10 mouse cellular contexts compared by ENCODE assay signal in genomic region chr6:137414531-137415405, GRCm38 (mm10).
DNase-seq lines count a peak whose midpoint lies in the region; ATAC-seq and TF ChIP-seq lines count a peak whose summit lies in the region.
"Had no signal": no experiment of that assay in that cellular context is flagged by ENCODE, and none has a peak within 500 bp of the region (broad histone marks: within the 10 kb centered on the region; RNA-seq: fewer than 3 reads in every experiment).

No protein-coding gene starts in this region.

- no peaks in the 10 kb centered on the region for H3K9me3 ChIP-seq in MEL (replicated peaks; ENCODE audit: insufficient read depth, low read length)
- H3K9me3 ChIP-seq in midbrain, embryonic 13.5 days = no peaks in the 10 kb centered on the region
- H3K9me3 ChIP-seq: embryonic facial prominence, embryonic 13.5 days had no signal

- TF ChIP-seq POLR2A in MEL (IDR thresholded peaks at IDR 0.05; ENCODE audit: control insufficient read depth in 1 of 2, insufficient read depth in 1 of 2, low read depth in 1 of 2, low read length in 2 of 2, poor library complexity in 1 of 2) = no peak

- ATAC-seq in midbrain, embryonic 13.5 days = peak; percentile 64

- no peak overlapping the region for H3K9ac ChIP-seq in MEL (ENCODE audit: control insufficient read depth, low read depth, low read length, poor library complexity, severe bottlenecking)
- no peak overlapping the region for H3K9ac ChIP-seq in midbrain, embryonic 13.5 days (replicated peaks)
- H3K9ac ChIP-seq: embryonic facial prominence, embryonic 13.5 days had no signal

- TF ChIP-seq EP300 in MEL (IDR thresholded peaks at IDR 0.05; ENCODE audit: low read depth in 1 of 2, low read length in 2 of 2) = no peak

- TF ChIP-seq RAD21 in MEL (IDR thresholded peaks at IDR 0.05; ENCODE audit: low read depth, low read length) = 0 out of 2 replicates have a peak, but pooled peaks have one; percentile 3

- DNase-seq in layer of hippocampus, adult 11-12 months (ENCODE audit: low spot score) = peak; percentile 22
- DNase-seq in layer of hippocampus, postnatal 36 days = no peak
- peak; percentile 19 for DNase-seq in MEL (ENCODE audit: low read depth, low spot score)
- peak; percentile 13 for DNase-seq in cerebellum, adult 9-10 months
- peak; percentile 5 for DNase-seq in gonadal fat pad, adult 2 months (ENCODE audit: low read depth)
- peak; percentile 39 for DNase-seq in large intestine, adult 2 months (ENCODE audit: low read depth, low spot score)
- peak; percentile 10 to 20 for DNase-seq in thymus, postnatal 36 days

- 58% methylated on average over 13 of the region's 13 CpGs for WGBS in large intestine, adult 2 months
- 41% methylated on average over 13 of the region's 13 CpGs for WGBS in midbrain, embryonic 13.5 days

- no peak overlapping the region for H3K27ac ChIP-seq in MEL (ENCODE audit: control insufficient read depth, low read depth, low read length)
- 0 out of 2 replicates have a peak overlapping the region, but pooled peaks have one; percentile 1 for H3K27ac ChIP-seq in midbrain, embryonic 13.5 days
- H3K27ac ChIP-seq: embryonic facial prominence, embryonic 13.5 days had no signal

- peak; percentile 10 to 26 (median 23); a peak in 3 of 6 replicates for TF ChIP-seq CTCF in MEL (IDR thresholded peaks at IDR 0.05 in 2 of 3, conservative IDR thresholded peaks at IDR 0.05 in 1 of 3; ENCODE audit: control insufficient read depth in 1 of 3, insufficient read depth in 1 of 3, low read depth in 2 of 3, low read length in 3 of 3, poor library complexity in 1 of 3, severe bottlenecking in 1 of 3)

- H3K79me2 ChIP-seq in MEL (ENCODE audit: control insufficient read depth, insufficient read depth, low read length, poor library complexity) = no peaks in the 10 kb centered on the region

- H3K27me3 ChIP-seq in MEL (ENCODE audit: control insufficient read depth in 1 of 2, insufficient read depth in 2 of 2, low read length in 2 of 2) = no peaks in the 10 kb centered on the region
- H3K27me3 ChIP-seq in midbrain, embryonic 13.5 days = no peaks in the 10 kb centered on the region
- H3K27me3 ChIP-seq: embryonic facial prominence, embryonic 13.5 days; megakaryocyte, embryonic 14.5 days had no signal

- no peak overlapping the region for H3K4me2 ChIP-seq in midbrain, embryonic 13.5 days (replicated peaks)
- H3K4me2 ChIP-seq: embryonic facial prominence, embryonic 13.5 days had no signal

- no peaks in the 10 kb centered on the region for H3K36me3 ChIP-seq in MEL (ENCODE audit: control insufficient read depth in 1 of 2, insufficient read depth in 2 of 2, low read length in 2 of 2)
- H3K36me3 ChIP-seq in midbrain, embryonic 13.5 days = peaks cover 17% of the 10 kb centered on the region
- H3K36me3 ChIP-seq: embryonic facial prominence, embryonic 13.5 days had no signal

- H3K4me3 ChIP-seq in MEL (ENCODE audit: control insufficient read depth in 1 of 2, insufficient read depth in 1 of 2, low read depth in 2 of 2, low read length in 2 of 2) = no peak overlapping the region
- no peak overlapping the region for H3K4me3 ChIP-seq in midbrain, embryonic 13.5 days (replicated peaks)
- H3K4me3 ChIP-seq: embryonic facial prominence, embryonic 13.5 days; megakaryocyte, embryonic 14.5 days had no signal

- H3K4me1 ChIP-seq in MEL (ENCODE audit: control insufficient read depth in 1 of 2, insufficient read depth in 2 of 2, low read length in 2 of 2) = no peaks in the 10 kb centered on the region
- peaks cover 14% of the 10 kb centered on the region for H3K4me1 ChIP-seq in midbrain, embryonic 13.5 days (replicated peaks)
- H3K4me1 ChIP-seq: embryonic facial prominence, embryonic 13.5 days; megakaryocyte, embryonic 14.5 days had no signal

TF ChIP-seq in MEL, 35 proteins besides CTCF, POLR2A, EP300 and RAD21:
- TF ChIP-seq SMC3 (IDR thresholded peaks at IDR 0.05; ENCODE audit: low read depth, low read length) = peak; percentile 38
- TF ChIP-seq ZKSCAN1 (IDR thresholded peaks at IDR 0.05; ENCODE audit: low read depth, low read length) = no peak
- TF ChIP-seq ETS1 (IDR thresholded peaks at IDR 0.05; ENCODE audit: low read depth, low read length) = no peak
- no peak for TF ChIP-seq MAX (IDR thresholded peaks at IDR 0.05; ENCODE audit: low read length)

Comparison
In these comparisons a context has a peak if more than half of its experiments do, and no peak if none do; other contexts are left out.
1. DNase-seq: peak in layer of hippocampus, adult 11-12 months (single experiment), MEL (single experiment), cerebellum, adult 9-10 months (single experiment), gonadal fat pad, adult 2 months (single experiment), large intestine, adult 2 months (single experiment) and thymus, postnatal 36 days (2 of 2); none in layer of hippocampus, postnatal 36 days (0 of 2).